Mouse (Mus musculus): ENCODE results near the gene Ermp1.

DNA sequence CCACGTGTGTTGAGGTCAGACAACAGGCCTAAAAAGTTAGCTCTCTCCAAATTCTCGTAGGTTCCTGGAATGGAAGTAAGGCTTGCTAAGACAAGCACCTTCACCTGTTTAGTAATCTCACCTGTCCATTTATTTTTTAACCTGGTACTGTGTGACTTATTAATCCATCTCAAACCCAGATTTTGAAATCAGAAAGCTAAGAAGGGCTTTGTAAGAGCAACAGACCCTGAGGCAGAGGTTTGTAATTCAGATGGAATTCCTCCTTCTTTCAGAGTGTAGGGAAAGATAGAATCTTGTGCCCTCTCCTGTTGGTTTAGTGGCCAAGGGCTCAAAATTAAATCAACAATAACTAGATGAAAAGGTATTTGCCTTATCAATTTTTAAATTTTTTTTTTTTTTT lies 22.9 kb upstream of the Ermp1 start:
- TF ChIP-seq CTCF (IDR thresholded peaks at IDR 0.05; ENCODE audit: low read depth, low read length) (no peak), POLR2A (IDR thresholded peaks at IDR 0.05; ENCODE audit: borderline replicate concordance, low read depth, low read length) (no peak)
